Mouse (Mus musculus) ES-CJ7 (cell line): Measurements from ENCODE around the gene Scgb1b17.
"Not testable (repeated sequence)": the region's sequence is repeated elsewhere in the genome, so short reads cannot be mapped to it uniquely, and the experiment has no call there.

Source experiments
- DNase-seq: peaks from one replicate; pipeline ENCODE4 v3.0.0; 2011; ENCODE audit warnings: low read depth, low spot score

Gene Scgb1b17

GRCm38 (mm10) chr7:33063149-33063548 lies at the start of gene Scgb1b17:
Gene Scgb1b17, plus strand, starts transcription at chr7:33063449.
- not testable (repeated sequence) for DNase-seq

- not testable (repeated sequence) for DNase-seq
Observed at GRCm38 (mm10) chr7:33056461-33056860, 6.8 kb upstream of the Scgb1b17 start, which contains the start of gene Scgb2b17. Gene Scgb2b17, minus strand, starts transcription at chr7:33056561.
